Comparison of ENCODE assay signal across 23 mouse cellular contexts in the genomic region with DNA sequence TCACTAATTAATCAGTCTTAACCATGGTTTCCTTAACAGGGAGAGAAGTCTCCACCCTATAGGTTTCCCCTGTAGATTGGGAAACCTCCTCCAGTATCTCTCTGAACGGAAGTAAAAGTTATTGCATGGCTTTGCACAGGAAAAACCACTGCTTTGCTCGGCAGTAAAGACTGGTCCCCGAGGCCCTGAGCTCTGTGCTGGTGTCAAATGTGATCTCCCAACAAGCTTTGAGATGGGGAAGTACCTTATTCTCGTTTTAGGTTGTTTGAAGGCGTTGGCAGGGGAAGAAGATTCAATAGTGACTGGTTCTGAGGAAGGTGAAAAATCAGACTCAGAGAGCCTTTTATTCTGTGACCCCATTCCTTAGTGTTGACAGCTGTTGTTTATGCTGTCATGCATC. TPM values are rescaled to one million over a fixed set of nuclear protein-coding genes. Genes with fewer than 3 reads are reported as not detected.
"Had no signal": no experiment of that assay in that cellular context is flagged by ENCODE, and none has a peak within 500 bp of the region (broad histone marks: within the 10 kb centered on the region; RNA-seq: fewer than 3 reads in every experiment).

No protein-coding gene starts in this region.

- DNase-seq: lung, adult 18-20 months; lung, embryonic 14.5 days; lung, postnatal 10 days; lung, postnatal 4 days; midbrain, embryonic 14.5 days; retina, postnatal 1 day; right cerebral cortex, adult 18-20 months; right cerebral cortex, postnatal 25 days; right cerebral cortex, postnatal 4 days; spleen, adult 18-20 months; thymus, adult 18-20 months; thymus, postnatal 14 days; thymus, postnatal 36 days had no signal

- H3K9me3 ChIP-seq: midbrain, embryonic 10.5 days; midbrain, embryonic 12.5 days; neural tube, embryonic 13.5 days; neural tube, embryonic 15.5 days had no signal

- ATAC-seq: midbrain, embryonic 16.5 days had no signal

- H3K27ac ChIP-seq: midbrain, embryonic 10.5 days; midbrain, embryonic 12.5 days; neural tube, embryonic 13.5 days; neural tube, embryonic 15.5 days had no signal

- H3K27me3 ChIP-seq: midbrain, embryonic 12.5 days; neural tube, embryonic 13.5 days; neural tube, embryonic 15.5 days had no signal

- H3K4me3 ChIP-seq: midbrain, embryonic 10.5 days; midbrain, embryonic 12.5 days; myocyte; neural tube, embryonic 13.5 days; neural tube, embryonic 15.5 days had no signal

- H3K9ac ChIP-seq: lung, embryonic 14.5 days; midbrain, embryonic 12.5 days; neural tube, embryonic 13.5 days; neural tube, embryonic 15.5 days had no signal

- H3K4me2 ChIP-seq: lung, embryonic 14.5 days; midbrain, embryonic 12.5 days; neural tube, embryonic 13.5 days; neural tube, embryonic 15.5 days had no signal

RNA-seq across cellular contexts. Expression of gene Gas2l2, which starts 30.5 kb away (rescaled TPM):
- total RNA-seq: megakaryocyte-erythroid progenitor cell, adult 5-6 weeks had no signal
- polyA plus RNA-seq: liver, embryonic 16.5 days; lung, embryonic 14.5 days; midbrain, embryonic 10.5 days; midbrain, embryonic 12.5 days; myocyte; stomach, embryonic 14.5 days had no signal

RNA-seq across cellular contexts. Expression of gene 1700020L24Rik, which starts 38.8 kb away (rescaled TPM):
- total RNA-seq: megakaryocyte-erythroid progenitor cell, adult 5-6 weeks had no signal
- polyA plus RNA-seq: lung, embryonic 16.5 days; neural tube, embryonic 13.5 days had no signal
